Mouse (Mus musculus): ENCODE results near the gene Gprin3.

- TF ChIP-seq CTCF (IDR thresholded peaks at IDR 0.05; ENCODE audit: low read depth), result no peak
- TF ChIP-seq EP300 (IDR thresholded peaks at IDR 0.05; ENCODE audit: low read depth), result no peak
Measured at GRCm38 (mm10) chr6:59426534-59426885, 416 bp upstream of the Gprin3 start.
